Mouse (Mus musculus): Measurements from ENCODE around the gene H60c. TPM values are rescaled to one million over a fixed set of nuclear protein-coding genes. Genes with fewer than 3 reads are reported as not detected.

H60c gene
- polyA plus RNA-seq (2014; fragmentation: Nextera tagmentation; extraction: Ambion mirVana), result not detected in 2 replicates

DNA sequence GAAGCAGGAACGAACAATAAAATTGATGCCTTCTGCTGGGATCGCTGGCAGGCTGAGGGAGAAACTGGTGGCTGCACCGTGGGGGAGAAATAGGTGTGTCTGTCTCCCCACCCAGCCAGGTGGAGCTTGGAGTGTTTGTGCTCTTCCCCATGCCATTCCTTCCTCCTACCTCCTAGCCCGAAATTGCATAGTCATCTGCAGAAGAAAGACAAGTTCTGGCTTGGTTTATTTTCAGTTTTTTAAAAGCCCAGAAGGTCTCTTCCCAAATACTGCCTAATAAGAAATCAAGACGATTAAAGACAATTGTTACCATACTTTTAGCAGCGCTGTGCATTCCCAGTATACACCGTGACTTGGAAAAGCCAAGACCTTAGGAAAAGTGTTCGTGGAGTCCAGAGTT, at the start of gene H60c:
Gene H60c (minus strand): TSS at position 101 of the 400 bp plus-strand sequence.
- H3K9me3 ChIP-seq (ENCODE audit: control insufficient read depth, low read length), result no peaks in the 10 kb centered on the region
- DNase-seq (ENCODE audit: low spot score), result no peak
- H3K36me3 ChIP-seq (ENCODE audit: control insufficient read depth, insufficient read depth, low read length), result no peaks in the 10 kb centered on the region
- no peaks in the 10 kb centered on the region for H3K27me3 ChIP-seq (replicated peaks; ENCODE audit: control insufficient read depth, insufficient read depth, low read length)
- no peaks in the 10 kb centered on the region for H3K4me1 ChIP-seq (replicated peaks; ENCODE audit: control insufficient read depth, insufficient read depth, low read length)
- H3K4me2 ChIP-seq (ENCODE audit: low read length), result no peak within 1 kb of the TSS
- no peak within 1 kb of the TSS for H3K27ac ChIP-seq (ENCODE audit: low read depth)
- 76% methylated on average over 8 of the region's 8 CpGs for WGBS
- H3K4me3 ChIP-seq (ENCODE audit: low read depth, low read length), result no peak within 1 kb of the TSS
- ATAC-seq (replicated peaks; ENCODE audit: low FRiP score, low TSS enrichment, low read depth), result no peak
- no peak within 1 kb of the TSS for H3K9ac ChIP-seq (ENCODE audit: low read length)

DNA sequence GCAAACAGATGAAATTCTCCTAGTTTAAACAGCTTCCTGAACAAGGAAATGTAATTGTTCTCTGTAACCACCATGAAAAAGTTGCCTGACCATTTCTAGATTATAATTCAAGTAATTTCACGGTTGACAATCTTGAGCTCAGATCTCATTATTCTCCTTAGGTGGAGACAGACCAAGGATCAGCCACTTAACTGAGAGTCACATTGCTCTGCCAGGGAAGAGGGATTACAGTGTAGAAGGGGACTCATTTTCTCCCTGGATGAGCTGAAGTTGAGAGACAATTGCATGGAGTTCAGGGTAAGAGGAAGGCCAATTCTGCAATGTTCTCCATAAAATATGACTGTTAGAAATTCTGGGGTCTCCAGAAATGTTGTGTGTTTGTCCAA, 41.2 kb upstream of the H60c start:
- Histone ChIP-seq H3K4me3 (ENCODE audit: low read depth, low read length) (no peak overlapping the region), H3K9ac (ENCODE audit: low read length) (no peak overlapping the region), H3K9me3 (ENCODE audit: control insufficient read depth, low read length) (no peaks in the 10 kb centered on the region), H3K4me2 (ENCODE audit: low read length) (no peak overlapping the region), H3K4me1 (replicated peaks; ENCODE audit: control insufficient read depth, insufficient read depth, low read length) (no peaks in the 10 kb centered on the region), H3K27me3 (replicated peaks; ENCODE audit: control insufficient read depth, insufficient read depth, low read length) (no peaks in the 10 kb centered on the region), H3K27ac (ENCODE audit: low read depth) (no peak overlapping the region), H3K36me3 (ENCODE audit: control insufficient read depth, insufficient read depth, low read length) (no peaks in the 10 kb centered on the region)
- WGBS, result 83% methylated on average over 1 of the region's 1 CpGs
- ATAC-seq (replicated peaks; ENCODE audit: low FRiP score, low TSS enrichment, low read depth), result no peak
- DNase-seq (ENCODE audit: low spot score), result no peak

DNA sequence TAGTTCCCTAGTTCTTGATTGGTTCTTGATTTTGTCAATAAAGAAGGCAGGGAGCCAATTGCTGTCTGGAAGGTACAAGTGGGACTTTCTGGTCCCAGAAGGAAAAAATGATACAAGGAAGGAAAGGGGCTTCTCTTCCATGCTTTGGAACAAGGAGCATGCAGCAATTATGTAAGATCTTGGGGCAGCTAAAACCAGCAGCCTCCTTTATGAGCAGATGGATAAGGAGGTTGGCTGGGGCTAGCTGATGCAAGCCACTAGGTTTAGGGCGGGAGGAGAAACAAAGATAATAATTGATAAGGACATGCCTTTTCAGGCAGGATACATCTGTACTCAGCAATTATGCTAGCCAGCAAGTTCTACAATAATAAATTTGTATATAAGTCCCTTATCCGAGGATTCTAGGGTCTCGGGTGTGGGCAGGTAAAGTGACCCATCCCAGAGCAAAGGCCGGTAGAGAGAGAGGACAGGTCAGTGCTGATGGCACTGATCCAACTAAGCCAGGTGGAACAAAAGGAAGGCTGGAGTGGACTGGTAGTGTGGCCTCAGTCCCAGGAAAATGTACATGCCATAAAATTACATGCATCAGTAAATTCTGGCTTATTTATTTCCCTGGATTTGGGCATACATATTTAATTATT, 40.7 kb upstream of the H60c start:
- no peak overlapping the region for H3K4me3 ChIP-seq (ENCODE audit: low read depth, low read length)
- no peaks in the 10 kb centered on the region for H3K27me3 ChIP-seq (replicated peaks; ENCODE audit: control insufficient read depth, insufficient read depth, low read length)
- H3K4me2 ChIP-seq (ENCODE audit: low read length), result no peak overlapping the region
- 83% methylated on average over 4 of the region's 4 CpGs for WGBS
- H3K9ac ChIP-seq (ENCODE audit: low read length), result no peak overlapping the region
- no peaks in the 10 kb centered on the region for H3K9me3 ChIP-seq (ENCODE audit: control insufficient read depth, low read length)
- H3K4me1 ChIP-seq (replicated peaks; ENCODE audit: control insufficient read depth, insufficient read depth, low read length), result no peaks in the 10 kb centered on the region
- DNase-seq (ENCODE audit: low spot score), result no peak
- H3K27ac ChIP-seq (ENCODE audit: low read depth), result no peak overlapping the region
- no peaks in the 10 kb centered on the region for H3K36me3 ChIP-seq (ENCODE audit: control insufficient read depth, insufficient read depth, low read length)
- ATAC-seq (replicated peaks; ENCODE audit: low FRiP score, low TSS enrichment, low read depth), result no peak

DNA sequence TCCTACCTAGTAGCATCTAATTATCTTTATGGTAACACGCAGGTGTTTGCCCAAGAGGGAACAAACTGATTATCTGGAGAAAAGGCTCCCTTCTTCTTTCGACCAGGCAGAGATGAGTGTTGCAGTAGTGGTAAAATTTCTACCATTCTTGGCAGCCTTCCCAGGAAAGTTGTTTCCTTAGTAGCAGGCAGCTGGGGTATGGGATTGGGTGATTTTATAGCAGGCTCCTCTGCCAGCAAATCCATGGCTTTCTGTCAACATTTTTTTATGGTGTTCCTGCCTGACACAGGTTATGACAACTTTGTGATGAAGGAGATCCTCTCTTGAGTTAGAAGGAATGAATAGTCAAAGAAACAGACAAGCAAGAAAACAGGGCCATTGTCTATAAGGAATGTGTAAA, 40.2 kb upstream of the H60c start:
- ATAC-seq (replicated peaks; ENCODE audit: low FRiP score, low TSS enrichment, low read depth) (no peak), DNase-seq (ENCODE audit: low spot score) (no peak)
- Histone ChIP-seq H3K9me3 (ENCODE audit: control insufficient read depth, low read length) (no peaks in the 10 kb centered on the region), H3K36me3 (ENCODE audit: control insufficient read depth, insufficient read depth, low read length) (no peaks in the 10 kb centered on the region), H3K4me1 (replicated peaks; ENCODE audit: control insufficient read depth, insufficient read depth, low read length) (no peaks in the 10 kb centered on the region), H3K27ac (ENCODE audit: low read depth) (no peak overlapping the region), H3K4me3 (ENCODE audit: low read depth, low read length) (no peak overlapping the region), H3K4me2 (ENCODE audit: low read length) (no peak overlapping the region), H3K9ac (ENCODE audit: low read length) (no peak overlapping the region), H3K27me3 (replicated peaks; ENCODE audit: control insufficient read depth, insufficient read depth, low read length) (no peaks in the 10 kb centered on the region)
- WGBS, result 42% methylated on average over 2 of the region's 2 CpGs

DNA sequence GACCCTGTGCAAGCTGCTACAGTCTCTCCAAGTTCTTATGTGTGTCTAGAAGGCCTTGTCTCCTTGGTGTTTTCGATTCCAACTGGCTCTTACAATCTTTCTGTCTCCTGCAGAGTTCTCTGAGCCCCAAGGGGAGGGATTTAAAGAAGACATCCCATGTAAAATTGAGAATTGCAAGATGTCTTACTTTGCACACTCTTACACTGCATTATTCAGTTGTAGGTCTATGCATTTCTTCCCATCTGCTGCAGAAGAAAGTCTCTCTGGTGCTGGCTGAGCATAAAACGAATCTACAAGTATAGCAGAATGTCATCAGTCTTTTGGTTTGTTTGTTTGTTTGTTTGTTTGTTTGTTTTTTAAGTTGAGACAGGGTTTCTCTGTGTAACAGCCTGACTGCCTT, 26.4 kb upstream of the H60c start:
- Histone ChIP-seq H3K4me2 (ENCODE audit: low read length) (no peak overlapping the region), H3K27me3 (replicated peaks; ENCODE audit: control insufficient read depth, insufficient read depth, low read length) (no peaks in the 10 kb centered on the region), H3K9ac (ENCODE audit: low read length) (no peak overlapping the region), H3K4me3 (ENCODE audit: low read depth, low read length) (no peak overlapping the region), H3K9me3 (ENCODE audit: control insufficient read depth, low read length) (no peaks in the 10 kb centered on the region), H3K36me3 (ENCODE audit: control insufficient read depth, insufficient read depth, low read length) (no peaks in the 10 kb centered on the region), H3K4me1 (replicated peaks; ENCODE audit: control insufficient read depth, insufficient read depth, low read length) (no peaks in the 10 kb centered on the region), H3K27ac (ENCODE audit: low read depth) (no peak overlapping the region)
- WGBS, result 61% methylated on average over 2 of the region's 2 CpGs
- no peak for ATAC-seq (replicated peaks; ENCODE audit: low FRiP score, low TSS enrichment, low read depth)
- DNase-seq (ENCODE audit: low spot score), result no peak

DNA sequence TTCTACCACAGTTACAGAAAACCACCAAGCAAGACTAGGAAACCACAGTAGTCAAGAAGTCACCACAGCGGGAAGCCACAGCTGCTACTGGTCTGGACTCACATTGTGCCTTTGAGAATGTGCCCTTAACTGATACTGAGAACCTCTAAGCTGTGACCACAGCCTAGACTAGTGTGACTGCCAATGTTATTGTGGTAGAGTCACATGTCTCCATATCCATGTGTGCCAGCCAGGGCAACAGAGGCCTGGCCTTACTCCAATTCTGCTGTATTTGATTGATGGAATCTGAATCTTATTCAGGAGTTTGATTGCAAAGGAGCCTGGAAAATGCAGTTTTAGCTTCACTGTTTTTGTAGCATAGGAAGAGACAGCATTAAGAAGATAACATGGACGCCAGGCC, 13.5 kb upstream of the H60c start:
- H3K9ac ChIP-seq (ENCODE audit: low read length), result no peak overlapping the region
- no peak overlapping the region for H3K4me2 ChIP-seq (ENCODE audit: low read length)
- H3K9me3 ChIP-seq (ENCODE audit: control insufficient read depth, low read length), result no peaks in the 10 kb centered on the region
- no peak for ATAC-seq (replicated peaks; ENCODE audit: low FRiP score, low TSS enrichment, low read depth)
- H3K27me3 ChIP-seq (replicated peaks; ENCODE audit: control insufficient read depth, insufficient read depth, low read length), result no peaks in the 10 kb centered on the region
- H3K4me3 ChIP-seq (ENCODE audit: low read depth, low read length), result no peak overlapping the region
- no peak for DNase-seq (ENCODE audit: low spot score)
- 96% methylated on average over 2 of the region's 2 CpGs for WGBS
- H3K27ac ChIP-seq (ENCODE audit: low read depth), result no peak overlapping the region
- H3K4me1 ChIP-seq (replicated peaks; ENCODE audit: control insufficient read depth, insufficient read depth, low read length), result no peaks in the 10 kb centered on the region
- no peaks in the 10 kb centered on the region for H3K36me3 ChIP-seq (ENCODE audit: control insufficient read depth, insufficient read depth, low read length)

DNA sequence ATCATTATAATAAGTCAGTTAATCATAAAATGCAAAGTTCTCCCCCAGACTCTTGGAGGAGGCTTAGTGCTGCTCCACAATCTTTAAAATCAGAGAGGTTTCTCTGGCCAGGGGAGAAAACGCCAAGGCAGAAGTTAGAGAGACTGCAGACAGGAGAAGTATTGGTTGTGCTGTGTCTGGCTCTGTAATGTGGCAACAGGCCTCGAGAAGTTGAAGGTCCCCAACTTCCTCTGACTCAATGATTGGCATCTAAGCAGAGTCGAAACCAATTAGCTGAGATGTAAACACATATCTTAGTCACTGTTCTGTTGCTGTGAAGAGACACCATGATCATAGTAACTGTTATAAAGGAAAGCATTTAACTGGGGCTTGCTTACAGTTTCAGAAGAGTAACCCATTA, 6.5 kb upstream of the H60c start:
- WGBS, result 73% methylated on average over 3 of the region's 3 CpGs
- no peak for ATAC-seq (replicated peaks; ENCODE audit: low FRiP score, low TSS enrichment, low read depth)
- Histone ChIP-seq H3K4me1 (replicated peaks; ENCODE audit: control insufficient read depth, insufficient read depth, low read length) (no peaks in the 10 kb centered on the region), H3K27ac (ENCODE audit: low read depth) (no peak overlapping the region), H3K9me3 (ENCODE audit: control insufficient read depth, low read length) (no peaks in the 10 kb centered on the region), H3K36me3 (ENCODE audit: control insufficient read depth, insufficient read depth, low read length) (no peaks in the 10 kb centered on the region), H3K27me3 (replicated peaks; ENCODE audit: control insufficient read depth, insufficient read depth, low read length) (no peaks in the 10 kb centered on the region), H3K4me2 (ENCODE audit: low read length) (no peak overlapping the region), H3K4me3 (ENCODE audit: low read depth, low read length) (no peak overlapping the region), H3K9ac (ENCODE audit: low read length) (no peak overlapping the region)
- no peak for DNase-seq (ENCODE audit: low spot score)

DNA sequence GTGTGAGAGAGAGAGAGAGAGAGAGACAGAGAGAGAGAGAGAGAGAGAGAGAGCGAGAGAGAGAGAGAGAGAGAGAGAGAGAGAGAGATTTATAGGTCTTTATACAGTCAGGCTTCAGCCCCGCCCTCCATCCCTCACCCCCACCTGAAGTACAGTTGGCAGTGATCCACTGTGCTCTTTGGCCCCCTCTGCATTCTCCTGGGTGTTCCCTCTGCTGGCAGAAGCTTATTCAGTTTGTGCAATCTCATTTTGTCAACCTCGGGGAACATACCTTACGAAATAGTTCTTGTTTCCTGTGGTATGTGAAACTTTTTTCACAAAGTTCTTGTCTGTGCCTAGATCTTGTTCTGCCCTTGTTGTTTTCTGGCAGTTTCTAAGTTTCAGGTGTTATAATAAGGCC, 3.5 kb upstream of the H60c start:
- H3K4me1 ChIP-seq (replicated peaks; ENCODE audit: control insufficient read depth, insufficient read depth, low read length), result no peaks in the 10 kb centered on the region
- no peaks in the 10 kb centered on the region for H3K9me3 ChIP-seq (ENCODE audit: control insufficient read depth, low read length)
- ATAC-seq (replicated peaks; ENCODE audit: low FRiP score, low TSS enrichment, low read depth) (no peak), DNase-seq (ENCODE audit: low spot score) (no peak)
- H3K4me3 ChIP-seq (ENCODE audit: low read depth, low read length), result no peak overlapping the region
- H3K9ac ChIP-seq (ENCODE audit: low read length), result no peak overlapping the region
- no peaks in the 10 kb centered on the region for H3K36me3 ChIP-seq (ENCODE audit: control insufficient read depth, insufficient read depth, low read length)
- H3K27ac ChIP-seq (ENCODE audit: low read depth), result no peak overlapping the region
- 43% methylated on average over 4 of the region's 4 CpGs for WGBS
- no peaks in the 10 kb centered on the region for H3K27me3 ChIP-seq (replicated peaks; ENCODE audit: control insufficient read depth, insufficient read depth, low read length)
- H3K4me2 ChIP-seq (ENCODE audit: low read length), result no peak overlapping the region

DNA sequence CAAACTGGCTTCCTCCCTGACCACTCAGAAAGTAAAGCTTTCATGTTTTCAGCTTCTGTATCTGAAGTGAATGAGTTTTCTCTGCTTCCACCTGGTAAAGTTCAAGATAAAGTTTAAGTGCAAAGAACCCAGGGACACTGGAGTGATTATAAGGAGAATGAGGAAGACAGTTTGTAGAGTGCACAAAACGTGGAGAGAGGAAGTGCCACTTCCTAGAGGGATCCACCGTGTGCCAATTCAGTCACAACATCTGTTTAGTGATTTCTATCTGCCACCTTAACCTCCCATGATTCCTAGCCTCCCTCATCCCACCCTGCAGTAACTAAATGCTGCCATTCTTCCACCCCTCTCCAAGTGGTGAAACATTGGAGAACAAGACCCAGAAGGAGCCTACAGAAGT, 842 bp downstream of the H60c start:
- Histone ChIP-seq H3K27ac (ENCODE audit: low read depth) (no peak overlapping the region), H3K4me3 (ENCODE audit: low read depth, low read length) (no peak overlapping the region), H3K36me3 (ENCODE audit: control insufficient read depth, insufficient read depth, low read length) (no peaks in the 10 kb centered on the region), H3K4me1 (replicated peaks; ENCODE audit: control insufficient read depth, insufficient read depth, low read length) (no peaks in the 10 kb centered on the region), H3K27me3 (replicated peaks; ENCODE audit: control insufficient read depth, insufficient read depth, low read length) (no peaks in the 10 kb centered on the region), H3K9ac (ENCODE audit: low read length) (no peak overlapping the region), H3K9me3 (ENCODE audit: control insufficient read depth, low read length) (no peaks in the 10 kb centered on the region), H3K4me2 (ENCODE audit: low read length) (no peak overlapping the region)
- 63% methylated on average over 2 of the region's 2 CpGs for WGBS
- ATAC-seq (replicated peaks; ENCODE audit: low FRiP score, low TSS enrichment, low read depth) (no peak), DNase-seq (ENCODE audit: low spot score) (no peak)
